Mouse (Mus musculus): Measurements from ENCODE around the gene Farp1.

Gene Farp1

GRCm38 (mm10) chr14:121145698-121146097, 110.7 kb downstream of the Farp1 start:
- no peak for DNase-seq (ENCODE audit: low spot score)

GRCm38 (mm10) chr14:121146213-121146612, 111.2 kb downstream of the Farp1 start:
- no peak for DNase-seq (ENCODE audit: low spot score)

- no peak for DNase-seq (ENCODE audit: low spot score)
Measured at GRCm38 (mm10) chr14:121147026-121147425, 112.0 kb downstream of the Farp1 start.

GRCm38 (mm10) chr14:121148088-121148785, 113.2 kb downstream of the Farp1 start:
- DNase-seq (ENCODE audit: low spot score) = no peak

- DNase-seq (ENCODE audit: low spot score) = no peak
Measured at GRCm38 (mm10) chr14:121149984-121150383, 115.0 kb downstream of the Farp1 start.

- DNase-seq (ENCODE audit: low spot score) = no peak
Measured at GRCm38 (mm10) chr14:121151837-121152236, 116.8 kb downstream of the Farp1 start.

GRCm38 (mm10) chr14:121152771-121153170, 117.8 kb downstream of the Farp1 start:
- no peak for DNase-seq (ENCODE audit: low spot score)

GRCm38 (mm10) chr14:121153260-121153659, 118.3 kb downstream of the Farp1 start:
- no peak for DNase-seq (ENCODE audit: low spot score)

GRCm38 (mm10) chr14:121155173-121155572, 120.2 kb downstream of the Farp1 start:
- DNase-seq (ENCODE audit: low spot score) = no peak

GRCm38 (mm10) chr14:121158616-121159015, 123.6 kb downstream of the Farp1 start:
- no peak for DNase-seq (ENCODE audit: low spot score)

GRCm38 (mm10) chr14:121162822-121163221, 127.8 kb downstream of the Farp1 start:
- no peak for DNase-seq (ENCODE audit: low spot score)

GRCm38 (mm10) chr14:121164866-121165265, 129.9 kb downstream of the Farp1 start:
- DNase-seq (ENCODE audit: low spot score) = no peak

- DNase-seq (ENCODE audit: low spot score) = no peak
Measured at GRCm38 (mm10) chr14:121165408-121166037, 130.5 kb downstream of the Farp1 start.

GRCm38 (mm10) chr14:121166038-121166436, 131.0 kb downstream of the Farp1 start:
- no peak for DNase-seq (ENCODE audit: low spot score)

- DNase-seq (ENCODE audit: low spot score) = no peak
Measured at GRCm38 (mm10) chr14:121168716-121169115, 133.7 kb downstream of the Farp1 start.

GRCm38 (mm10) chr14:121170321-121170720, 135.3 kb downstream of the Farp1 start:
- DNase-seq (ENCODE audit: low spot score) = no peak

- no peak for DNase-seq (ENCODE audit: low spot score)
Measured at GRCm38 (mm10) chr14:121172065-121173036, 137.4 kb downstream of the Farp1 start.

GRCm38 (mm10) chr14:121175385-121175784, 140.4 kb downstream of the Farp1 start:
- no peak for DNase-seq (ENCODE audit: low spot score)

- DNase-seq (ENCODE audit: low spot score) = no peak
Measured at GRCm38 (mm10) chr14:121175861-121176260, 140.9 kb downstream of the Farp1 start.

- no peak for DNase-seq (ENCODE audit: low spot score)
Measured at GRCm38 (mm10) chr14:121177907-121178306, 142.9 kb downstream of the Farp1 start.

- no peak for DNase-seq (ENCODE audit: low spot score)
Measured at GRCm38 (mm10) chr14:121180611-121181010, 145.6 kb downstream of the Farp1 start.

- no peak for DNase-seq (ENCODE audit: low spot score)
Measured at GRCm38 (mm10) chr14:121181798-121182197, 146.8 kb downstream of the Farp1 start.

GRCm38 (mm10) chr14:121182967-121183366, 148.0 kb downstream of the Farp1 start:
- no peak for DNase-seq (ENCODE audit: low spot score)

Measured in spleen, adult 12 weeks (tissue).